Mouse (Mus musculus) heart, postnatal 0 days (tissue): ENCODE results near the gene Gm49601.

Experiments
- CTCF ChIP-seq: IDR thresholded peaks from 2 replicates; pipeline ENCODE4 v1.5.1; 2016; ENCODE audit warnings: antibody characterized with exemption, control low read depth, low read depth
- EP300 ChIP-seq: IDR thresholded peaks from 2 replicates; pipeline ENCODE4 v1.6.1; 2016; ENCODE audit warnings: antibody characterized with exemption, low read depth

DNA sequence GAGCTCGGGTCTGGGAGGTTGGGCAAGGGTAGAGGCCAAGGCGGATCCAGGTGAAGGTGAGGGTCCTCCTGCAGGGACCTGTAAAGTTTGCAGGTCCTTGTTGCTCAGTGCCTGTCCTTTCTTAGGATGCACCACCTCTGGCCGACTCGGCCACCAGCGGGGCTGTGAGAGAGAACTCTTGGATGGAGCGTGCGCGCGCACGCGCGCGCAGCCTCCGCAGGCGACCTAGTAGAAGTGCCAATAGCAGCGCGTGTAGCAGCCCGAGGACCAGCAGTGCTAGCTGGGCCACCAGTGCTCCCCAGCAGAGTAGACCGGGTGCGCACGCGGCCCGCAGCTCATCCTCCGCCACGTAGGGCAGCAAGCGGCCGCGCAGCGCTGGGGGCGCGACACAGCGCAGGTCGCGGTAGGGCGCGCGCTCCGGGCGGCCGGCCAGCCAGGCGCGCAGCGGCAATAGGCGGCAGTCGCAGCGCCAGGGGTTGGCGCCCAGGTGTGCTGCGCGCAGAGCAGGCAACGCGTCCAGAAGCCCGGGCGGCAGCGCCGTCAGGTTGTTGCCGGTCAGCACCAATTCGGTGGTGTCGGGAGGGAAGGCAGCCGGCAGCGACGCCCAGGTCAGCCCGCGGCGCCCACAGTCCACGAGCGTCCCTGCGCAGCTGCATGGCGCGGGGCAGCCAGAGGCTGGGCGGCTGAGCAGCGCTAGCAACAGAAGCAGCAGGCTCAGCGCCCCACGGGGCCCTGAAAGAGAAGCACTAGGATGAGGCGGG is 5.4 kb downstream of the Gm49601 start:
- TF ChIP-seq CTCF (no peak), EP300 (no peak)
